In genomic region chr5:35559447-35559846, GRCm38 (mm10) we compare ENCODE assay signal across 18 mouse cellular contexts. TPM values are rescaled to one million over a fixed set of nuclear protein-coding genes. Genes with fewer than 3 reads are reported as not detected.
DNase-seq lines count a peak whose midpoint lies in the region; ATAC-seq lines count a peak whose summit lies in the region.
"Had no signal": no experiment of that assay in that cellular context is flagged by ENCODE, and none has a peak within 500 bp of the region (broad histone marks: within the 10 kb centered on the region; RNA-seq: fewer than 3 reads in every experiment).

No protein-coding gene starts in this region.

- no peak for ATAC-seq in forebrain, embryonic 14.5 days
- ATAC-seq: forebrain, embryonic 15.5 days; inflammation-experienced regulatory T-cells, adult 6 months had no signal

- DNase-seq in retina, postnatal 1 day, result peak; percentile 39
- no peak for DNase-seq in retina, embryonic 14.5 days (ENCODE audit: low spot score)
- DNase-seq in heart, adult 9 months (ENCODE audit: low spot score in 2 of 2), result peak; percentile 29 to 51
- DNase-seq in heart, postnatal 10 days, result peak; percentile 65 to 71
- no peak for DNase-seq in forebrain, embryonic 14.5 days (ENCODE audit: low spot score)
- DNase-seq in c-Kit-positive CD71-positive TER-119-positive erythroid progenitor cells, embryonic 14.5 days (ENCODE audit: low spot score), result no peak
- no peak for DNase-seq in midbrain, embryonic 10.5 days (ENCODE audit: low spot score)
- DNase-seq: adrenal gland, adult 2 months; cerebellum, adult 9-11 months; gastrocnemius, postnatal 10 days; thymus, adult 2 months had no signal

- intact Hi-C loops in heart, postnatal 10 days (cut with DNase I), result no loop called here

- H3K36me3 ChIP-seq in forebrain, embryonic 14.5 days (ENCODE audit: control insufficient read depth, insufficient read depth, low read length), result peaks cover 63% of the 10 kb centered on the region
- peaks cover 90% of the 10 kb centered on the region for H3K36me3 ChIP-seq in midbrain, embryonic 10.5 days

- H3K27ac ChIP-seq in forebrain, embryonic 14.5 days (ENCODE audit: low read depth, low read length), result no peak overlapping the region
- H3K27ac ChIP-seq in midbrain, embryonic 10.5 days (replicated peaks), result no peak overlapping the region
- H3K27ac ChIP-seq: forebrain, embryonic 15.5 days; hindbrain, embryonic 10.5 days; limb, embryonic 15.5 days had no signal

- no peak overlapping the region for H3K4me2 ChIP-seq in forebrain, embryonic 14.5 days (ENCODE audit: low read length)
- H3K4me2 ChIP-seq: forebrain, embryonic 15.5 days; limb, embryonic 15.5 days had no signal

- WGBS in forebrain, embryonic 14.5 days, result 91% methylated on average over 8 of the region's 8 CpGs
- 88% methylated on average over 8 of the region's 8 CpGs for WGBS in midbrain, embryonic 10.5 days

- H3K4me1 ChIP-seq in forebrain, embryonic 14.5 days (ENCODE audit: control insufficient read depth, insufficient read depth, low read length), result no peaks in the 10 kb centered on the region
- H3K4me1 ChIP-seq in midbrain, embryonic 10.5 days, result peaks cover 17% of the 10 kb centered on the region
- H3K4me1 ChIP-seq: forebrain, embryonic 15.5 days had no signal

- no peak overlapping the region for H3K4me3 ChIP-seq in forebrain, embryonic 14.5 days (ENCODE audit: low read depth, low read length)
- H3K4me3 ChIP-seq in midbrain, embryonic 10.5 days, result no peak overlapping the region
- H3K4me3 ChIP-seq: forebrain, embryonic 15.5 days; hindbrain, embryonic 10.5 days; limb, embryonic 15.5 days had no signal

- no peaks in the 10 kb centered on the region for H3K9me3 ChIP-seq in forebrain, embryonic 14.5 days (replicated peaks; ENCODE audit: control insufficient read depth, low read length)
- no peaks in the 10 kb centered on the region for H3K9me3 ChIP-seq in midbrain, embryonic 10.5 days (replicated peaks)
- H3K9me3 ChIP-seq: forebrain, embryonic 15.5 days; hindbrain, embryonic 10.5 days; limb, embryonic 15.5 days had no signal

- no peak overlapping the region for H3K9ac ChIP-seq in forebrain, embryonic 14.5 days (ENCODE audit: low read length)
- H3K9ac ChIP-seq: forebrain, embryonic 15.5 days; limb, embryonic 15.5 days had no signal

- H3K27me3 ChIP-seq in forebrain, embryonic 14.5 days (replicated peaks; ENCODE audit: control insufficient read depth, insufficient read depth, low read length), result no peaks in the 10 kb centered on the region
- no peaks in the 10 kb centered on the region for H3K27me3 ChIP-seq in midbrain, embryonic 10.5 days (ENCODE audit: low read depth, poor library complexity, severe bottlenecking)
- H3K27me3 ChIP-seq: forebrain, embryonic 15.5 days; limb, embryonic 15.5 days had no signal

RNA-seq across cellular contexts. Expression of gene Trmt44, which starts 15.4 kb away (rescaled TPM):
- 1 to 10 TPM; 3.4 TPM for total RNA-seq in heart, postnatal 10 days (2021)
- polyA plus RNA-seq in forebrain, embryonic 14.5 days (2014; fragmentation: Nextera tagmentation; extraction: Ambion mirVana), result 6.1 and 8.3 TPM in 2 replicates
- 8.7 and 9.1 TPM in 2 replicates for polyA plus RNA-seq in midbrain, embryonic 10.5 days (2016; fragmentation: Nextera tagmentation; extraction: Ambion mirVana)

RNA-seq across cellular contexts. Expression of gene Acox3, which starts 23.4 kb away (rescaled TPM):
- 10 to 100 TPM; 27.6 to 29.8 TPM for total RNA-seq in heart, postnatal 10 days (2021)
- 14.5 and 15.2 TPM in 2 replicates for polyA plus RNA-seq in forebrain, embryonic 14.5 days (2014; fragmentation: Nextera tagmentation; extraction: Ambion mirVana)
- 10.2 and 16.1 TPM in 2 replicates for polyA plus RNA-seq in midbrain, embryonic 10.5 days (2016; fragmentation: Nextera tagmentation; extraction: Ambion mirVana)

RNA-seq across cellular contexts. Expression of gene Cpz, which starts 33.9 kb away (rescaled TPM):
- 1 to 10 TPM; 6.7 to 7.0 TPM for total RNA-seq in heart, postnatal 10 days (2021)
- 0.88 and 1.4 TPM in 2 replicates for polyA plus RNA-seq in forebrain, embryonic 14.5 days (2014; fragmentation: Nextera tagmentation; extraction: Ambion mirVana)
- polyA plus RNA-seq in midbrain, embryonic 10.5 days (2016; fragmentation: Nextera tagmentation; extraction: Ambion mirVana), result 3.5 and 4.9 TPM in 2 replicates
- total RNA-seq: megakaryocyte-erythroid progenitor cell, adult 5-6 weeks; monocyte, adult 5-6 weeks had no signal
- polyA plus RNA-seq: inflammation-experienced regulatory T-cells, adult 6 months; neural tube, embryonic 14.5 days had no signal

Comparison
In these comparisons a context has a peak if more than half of its experiments do, and no peak if none do; other contexts are left out.
1. DNase-seq: peak in retina, postnatal 1 day (single experiment), heart, adult 9 months (2 of 2) and heart, postnatal 10 days (2 of 2); none in retina, embryonic 14.5 days (single experiment), forebrain, embryonic 14.5 days (single experiment), c-Kit-positive CD71-positive TER-119-positive erythroid progenitor cells, embryonic 14.5 days (single experiment) and midbrain, embryonic 10.5 days (single experiment).